Mouse (Mus musculus): ENCODE data around the gene Cpa1. TPM values are rescaled to one million over a fixed set of nuclear protein-coding genes. Genes with fewer than 3 reads are reported as not detected.

Gene Cpa1
- polyA plus RNA-seq, 1 experiment from 2014 or later: 7.2 TPM

DNA sequence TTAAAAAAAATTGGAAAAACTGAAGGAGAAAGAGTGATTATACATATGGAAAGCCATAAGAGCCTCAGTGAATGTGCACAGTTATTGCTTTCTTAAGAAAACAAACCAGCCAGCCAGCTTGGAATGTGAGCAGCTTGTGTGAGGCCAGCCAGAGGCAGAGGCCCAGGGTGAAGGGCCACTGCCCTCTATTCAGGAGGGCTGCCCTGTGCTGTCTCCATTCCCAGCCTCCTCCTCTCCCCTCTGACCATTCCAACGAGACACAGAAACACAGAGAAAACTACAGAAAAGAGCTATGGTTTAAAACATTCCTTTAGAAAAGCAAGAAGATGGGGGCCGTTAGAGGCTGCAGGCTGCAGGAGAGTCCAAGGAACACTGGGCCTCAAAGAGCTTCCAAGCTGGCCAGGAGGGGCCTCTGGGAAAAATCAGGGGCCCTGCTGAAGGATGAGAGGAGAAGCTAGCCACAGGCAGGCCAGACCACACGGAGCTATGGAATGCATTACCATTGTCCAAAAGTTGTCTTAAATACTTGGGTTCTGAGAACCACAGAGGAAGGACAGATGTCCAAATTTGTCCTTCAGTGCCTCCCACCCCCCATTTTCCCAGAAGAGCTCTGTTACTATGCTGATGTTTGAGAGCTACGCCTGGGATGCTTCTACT is 2.7 kb upstream of the Cpa1 start:
- Histone ChIP-seq H3K4me2 (ENCODE audit: low read depth, low read length) (no peak overlapping the region), H3K4me3 (ENCODE audit: low read length) (no peak overlapping the region), H3K27ac (ENCODE audit: low read length) (peak overlapping the region; percentile 70), H3K36me3 (ENCODE audit: control insufficient read depth, insufficient read depth) (no peaks in the 10 kb centered on the region), H3K9me3 (replicated peaks; ENCODE audit: control insufficient read depth, low read length) (no peaks in the 10 kb centered on the region), H3K9ac (ENCODE audit: low read length) (no peak overlapping the region; the same call in 1 of the 2 replicates), H3K4me1 (ENCODE audit: control insufficient read depth, insufficient read depth, low read length) (peaks cover 16% of the 10 kb centered on the region), H3K27me3 (ENCODE audit: control insufficient read depth, insufficient read depth, low read length) (no peaks in the 10 kb centered on the region)
- WGBS: 48% methylated on average over 4 of the region's 4 CpGs
- no peak for ATAC-seq (replicated peaks; ENCODE audit: extremely low read depth, insufficient read depth, low FRiP score)

DNA sequence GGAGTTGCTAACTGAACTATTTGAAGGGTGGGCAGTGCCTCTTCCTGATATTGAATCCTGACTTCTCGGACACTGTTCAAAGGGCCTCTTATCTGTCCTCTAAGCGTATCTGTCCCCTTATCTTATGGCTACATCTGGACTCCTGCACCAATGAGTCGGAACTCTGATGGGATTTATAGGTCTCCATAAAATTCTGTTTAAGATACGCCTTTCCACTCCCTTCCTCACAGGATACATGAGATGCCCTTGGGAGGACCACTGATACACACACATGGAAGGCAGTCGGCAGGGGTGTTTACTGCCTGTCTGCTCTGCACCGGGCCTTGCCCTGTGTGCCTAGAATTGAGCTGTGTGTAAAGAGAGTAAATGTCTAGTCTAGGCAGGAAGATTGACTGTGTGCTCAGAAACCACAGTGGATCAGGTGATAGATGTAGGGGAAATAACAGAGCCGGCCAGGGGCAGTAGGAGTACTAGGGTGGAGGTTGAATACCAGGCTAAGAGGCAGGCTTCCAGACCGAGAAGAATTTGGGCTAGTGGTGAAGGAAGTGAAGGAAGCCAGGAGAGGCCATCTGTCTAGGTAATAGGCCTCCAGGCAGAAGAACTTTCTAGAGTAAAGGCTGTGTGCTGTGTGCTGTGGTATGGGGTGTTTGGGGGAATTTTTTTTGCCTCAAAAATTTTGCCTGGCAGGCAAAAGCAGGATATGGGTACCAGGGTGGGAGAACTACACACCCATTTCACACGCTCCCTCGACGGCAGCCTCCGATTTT is 4.9 kb downstream of the Cpa1 start:
- Histone ChIP-seq H3K9me3 (replicated peaks; ENCODE audit: control insufficient read depth, low read length) (no peaks in the 10 kb centered on the region), H3K4me2 (ENCODE audit: low read depth, low read length) (no peak overlapping the region), H3K9ac (ENCODE audit: low read length) (no peak overlapping the region), H3K4me3 (ENCODE audit: low read length) (no peak overlapping the region), H3K27ac (ENCODE audit: low read length) (0 out of 2 replicates have a peak overlapping the region, but pooled peaks have one; percentile 9), H3K36me3 (ENCODE audit: control insufficient read depth, insufficient read depth) (no peaks in the 10 kb centered on the region), H3K27me3 (ENCODE audit: control insufficient read depth, insufficient read depth, low read length) (no peaks in the 10 kb centered on the region), H3K4me1 (ENCODE audit: control insufficient read depth, insufficient read depth, low read length) (peaks cover under 1% of the 10 kb centered on the region; the same call in 1 of the 2 replicates)
- ATAC-seq (replicated peaks; ENCODE audit: extremely low read depth, insufficient read depth, low FRiP score): 0 out of 2 replicates have a peak, but pooled peaks have one; percentile 12
- WGBS: 67% methylated on average over 12 of the region's 12 CpGs

DNA sequence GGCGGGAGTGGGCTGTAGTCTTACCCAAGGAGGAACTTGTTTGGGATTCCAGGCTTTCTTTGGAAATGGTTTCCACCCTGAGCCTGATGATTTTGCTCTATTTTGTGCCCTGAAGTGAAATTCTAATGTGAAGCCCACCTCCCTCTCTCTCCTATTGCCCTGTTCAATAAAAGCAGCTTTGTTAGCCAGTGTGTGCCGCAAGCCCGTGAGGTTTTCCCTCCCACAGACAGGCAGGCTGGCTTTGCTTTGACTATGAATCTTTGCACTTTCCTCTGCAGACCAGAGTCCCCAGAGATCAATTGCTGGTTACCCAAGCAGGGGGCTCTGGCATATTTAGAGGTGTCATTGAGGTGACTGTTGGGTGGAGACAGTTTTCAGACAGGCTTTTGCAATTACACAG is 5.4 kb downstream of the Cpa1 start:
- 84% methylated on average over 3 of the region's 3 CpGs for WGBS
- Histone ChIP-seq H3K9me3 (replicated peaks; ENCODE audit: control insufficient read depth, low read length) (no peaks in the 10 kb centered on the region), H3K4me1 (ENCODE audit: control insufficient read depth, insufficient read depth, low read length) (peaks cover 5% of the 10 kb centered on the region), H3K27ac (ENCODE audit: low read length) (no peak overlapping the region), H3K4me3 (ENCODE audit: low read length) (no peak overlapping the region), H3K9ac (ENCODE audit: low read length) (no peak overlapping the region), H3K36me3 (ENCODE audit: control insufficient read depth, insufficient read depth) (no peaks in the 10 kb centered on the region), H3K4me2 (ENCODE audit: low read depth, low read length) (no peak overlapping the region), H3K27me3 (ENCODE audit: control insufficient read depth, insufficient read depth, low read length) (no peaks in the 10 kb centered on the region)
- no peak for ATAC-seq (replicated peaks; ENCODE audit: extremely low read depth, insufficient read depth, low FRiP score)

DNA sequence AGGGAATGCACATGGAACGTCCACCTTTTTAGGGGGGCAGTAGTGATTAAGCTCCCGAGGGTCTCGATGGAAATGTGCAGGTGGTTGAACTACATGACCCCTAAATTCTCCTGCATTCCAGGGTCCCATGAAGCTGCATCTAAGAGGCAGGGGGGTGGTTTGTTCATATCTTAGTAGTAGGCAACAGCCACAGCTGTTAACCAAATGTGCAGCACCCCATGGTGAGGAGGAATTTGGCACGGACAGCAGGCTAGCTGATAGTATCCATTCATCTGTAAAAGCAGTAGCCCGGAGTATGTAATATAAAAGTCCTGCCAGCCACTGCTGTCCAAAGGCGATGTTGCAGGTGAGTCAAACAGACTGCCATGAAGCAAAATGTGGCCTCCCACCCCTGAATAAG is 6.4 kb downstream of the Cpa1 start:
- Histone ChIP-seq H3K4me3 (ENCODE audit: low read length) (no peak overlapping the region), H3K4me2 (ENCODE audit: low read depth, low read length) (no peak overlapping the region), H3K9me3 (replicated peaks; ENCODE audit: control insufficient read depth, low read length) (no peaks in the 10 kb centered on the region), H3K36me3 (ENCODE audit: control insufficient read depth, insufficient read depth) (no peaks in the 10 kb centered on the region), H3K27me3 (ENCODE audit: control insufficient read depth, insufficient read depth, low read length) (no peaks in the 10 kb centered on the region), H3K9ac (ENCODE audit: low read length) (no peak overlapping the region), H3K4me1 (ENCODE audit: control insufficient read depth, insufficient read depth, low read length) (peaks cover 7% of the 10 kb centered on the region), H3K27ac (ENCODE audit: low read length) (no peak overlapping the region)
- 76% methylated on average over 6 of the region's 6 CpGs for WGBS
- ATAC-seq (replicated peaks; ENCODE audit: extremely low read depth, insufficient read depth, low FRiP score): no peak

GRCm38 (mm10) chr6:30649651-30650296 is 10.8 kb downstream of the Cpa1 start:
- H3K27ac ChIP-seq (ENCODE audit: low read length): peak overlapping the region; percentile 49
- WGBS: 59% methylated on average over 11 of the region's 11 CpGs
- ATAC-seq (replicated peaks; ENCODE audit: extremely low read depth, insufficient read depth, low FRiP score): no peak

DNA sequence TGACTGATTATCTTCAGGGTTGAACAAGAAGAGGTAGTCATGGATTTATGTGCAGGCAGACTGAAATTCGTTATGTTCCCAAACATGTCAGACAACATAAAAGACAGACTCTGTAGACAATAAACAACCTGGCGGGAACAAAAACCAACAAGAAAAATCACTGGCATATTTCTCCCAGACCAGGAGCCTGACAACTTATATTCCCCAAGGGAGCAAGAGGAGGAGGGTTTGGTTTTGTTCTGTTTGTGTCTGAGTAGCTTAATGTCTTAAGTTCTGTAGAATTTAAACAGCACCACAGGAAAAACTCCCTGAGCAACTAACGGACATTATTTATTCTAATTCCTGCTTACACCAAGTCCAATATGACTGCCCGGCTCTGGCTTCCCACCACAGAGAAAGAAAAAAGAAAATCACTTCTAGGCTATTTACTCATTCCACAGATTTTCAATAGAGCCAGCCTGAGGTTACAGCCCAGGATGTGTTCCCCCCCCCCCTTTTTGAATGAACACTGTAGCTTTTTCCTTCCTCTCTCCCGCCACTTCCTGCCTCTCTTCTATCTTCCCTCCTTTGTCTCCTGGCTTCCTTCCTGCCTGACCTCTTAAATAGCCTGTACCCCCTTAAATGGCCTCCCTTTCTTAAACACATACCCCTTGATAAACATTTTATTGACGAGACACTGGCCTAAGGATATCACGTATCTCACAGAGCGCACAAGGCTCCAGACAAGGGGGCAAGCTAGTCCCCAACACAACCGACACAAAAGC is 13.6 kb downstream of the Cpa1 start:
- Histone ChIP-seq H3K27me3 (ENCODE audit: control insufficient read depth, insufficient read depth, low read length) (no peaks in the 10 kb centered on the region), H3K27ac (ENCODE audit: low read length) (peak overlapping the region; percentile 64), H3K4me1 (ENCODE audit: control insufficient read depth, insufficient read depth, low read length) (peaks cover 11% of the 10 kb centered on the region), H3K4me3 (ENCODE audit: low read length) (no peak overlapping the region), H3K9ac (ENCODE audit: low read length) (no peak overlapping the region), H3K36me3 (ENCODE audit: control insufficient read depth, insufficient read depth) (no peaks in the 10 kb centered on the region), H3K9me3 (replicated peaks; ENCODE audit: control insufficient read depth, low read length) (no peaks in the 10 kb centered on the region), H3K4me2 (ENCODE audit: low read depth, low read length) (no peak overlapping the region)
- no peak for ATAC-seq (replicated peaks; ENCODE audit: extremely low read depth, insufficient read depth, low FRiP score)
- WGBS: 57% methylated on average over 9 of the region's 9 CpGs

More at GRCm38 (mm10) chr6:30649651-30650296, 10.8 kb downstream of the Cpa1 start:
- no peak overlapping the region for H3K4me2 ChIP-seq (ENCODE audit: low read depth, low read length)
- H3K36me3 ChIP-seq (ENCODE audit: control insufficient read depth, insufficient read depth): no peaks in the 10 kb centered on the region
- peaks cover 9% of the 10 kb centered on the region for H3K4me1 ChIP-seq (ENCODE audit: control insufficient read depth, insufficient read depth, low read length)
- no peaks in the 10 kb centered on the region for H3K9me3 ChIP-seq (replicated peaks; ENCODE audit: control insufficient read depth, low read length)
- no peaks in the 10 kb centered on the region for H3K27me3 ChIP-seq (ENCODE audit: control insufficient read depth, insufficient read depth, low read length)
- no peak overlapping the region for H3K4me3 ChIP-seq (ENCODE audit: low read length)
- no peak overlapping the region for H3K9ac ChIP-seq (ENCODE audit: low read length)

DNA sequence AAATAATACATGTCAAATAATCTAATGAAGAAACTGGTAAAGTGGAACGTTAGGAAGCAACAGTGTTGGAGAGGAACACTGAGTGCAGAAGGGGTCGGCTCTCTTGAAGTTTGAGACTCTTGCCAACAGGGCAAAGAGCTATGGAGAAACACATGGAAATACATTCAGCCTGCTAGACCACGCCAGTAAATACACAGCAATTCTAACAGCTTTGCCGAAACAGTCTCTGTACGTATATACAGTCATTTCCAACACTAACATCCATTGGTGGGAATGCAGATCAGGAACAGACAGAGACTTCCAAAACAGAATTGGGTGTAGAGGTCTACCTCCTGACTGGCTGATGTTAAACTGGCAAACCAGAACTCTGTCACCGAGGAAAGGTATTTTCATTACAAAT is 14.5 kb downstream of the Cpa1 start:
- Histone ChIP-seq H3K27ac (ENCODE audit: low read length) (peak overlapping the region; percentile 47), H3K27me3 (ENCODE audit: control insufficient read depth, insufficient read depth, low read length) (no peaks in the 10 kb centered on the region), H3K4me3 (ENCODE audit: low read length) (no peak overlapping the region), H3K36me3 (ENCODE audit: control insufficient read depth, insufficient read depth) (no peaks in the 10 kb centered on the region), H3K9ac (ENCODE audit: low read length) (no peak overlapping the region), H3K4me1 (ENCODE audit: control insufficient read depth, insufficient read depth, low read length) (peaks cover 11% of the 10 kb centered on the region), H3K4me2 (ENCODE audit: low read depth, low read length) (no peak overlapping the region), H3K9me3 (replicated peaks; ENCODE audit: control insufficient read depth, low read length) (no peaks in the 10 kb centered on the region)
- no peak for ATAC-seq (replicated peaks; ENCODE audit: extremely low read depth, insufficient read depth, low FRiP score)
- 74% methylated on average over 6 of the region's 6 CpGs for WGBS

DNA sequence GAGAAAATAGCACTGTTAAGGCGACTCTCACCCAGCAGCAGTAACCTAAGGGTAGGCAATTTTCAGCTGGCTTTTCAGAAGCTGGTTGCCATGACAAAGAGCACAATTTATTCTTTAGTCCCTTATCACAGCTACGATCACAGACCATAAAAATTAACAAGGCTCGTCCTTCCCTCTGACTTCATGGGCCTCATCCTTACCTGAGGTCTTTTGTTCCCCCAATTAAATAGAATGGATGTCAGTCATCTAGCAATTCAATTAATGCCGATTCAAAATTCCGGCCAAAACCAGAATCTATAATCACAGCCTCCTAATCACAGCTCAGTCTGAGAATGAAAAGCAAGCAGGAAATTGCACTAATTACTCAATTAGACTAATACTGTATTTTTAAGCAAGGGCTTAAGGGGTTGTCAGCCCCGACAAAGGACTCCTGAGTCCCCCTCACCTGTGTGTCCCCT is 15.4 kb downstream of the Cpa1 start:
- no peak for ATAC-seq (replicated peaks; ENCODE audit: extremely low read depth, insufficient read depth, low FRiP score)

More for the DNA sequence above, 15.4 kb downstream of the Cpa1 start:
- Histone ChIP-seq H3K36me3 (ENCODE audit: control insufficient read depth, insufficient read depth) (no peaks in the 10 kb centered on the region), H3K27ac (ENCODE audit: low read length) (0 out of 2 replicates have a peak overlapping the region, but pooled peaks have one; percentile 24), H3K27me3 (ENCODE audit: control insufficient read depth, insufficient read depth, low read length) (no peaks in the 10 kb centered on the region), H3K9ac (ENCODE audit: low read length) (no peak overlapping the region), H3K4me1 (ENCODE audit: control insufficient read depth, insufficient read depth, low read length) (peaks cover 6% of the 10 kb centered on the region), H3K4me3 (ENCODE audit: low read length) (no peak overlapping the region), H3K4me2 (ENCODE audit: low read depth, low read length) (no peak overlapping the region), H3K9me3 (replicated peaks; ENCODE audit: control insufficient read depth, low read length) (no peaks in the 10 kb centered on the region)
- WGBS: 77% methylated on average over 6 of the region's 6 CpGs
